Mouse (Mus musculus): ENCODE measurements around the gene Olfr119.

GRCm38 (mm10) chr17:37663682-37664081, 32.7 kb upstream of the Olfr119 start, which contains the start of gene Olfr117:
- TF ChIP-seq POLR2A (IDR thresholded peaks at IDR 0.05; ENCODE audit: insufficient read length, low read depth), result no peak
- no peak for TF ChIP-seq POLR2AphosphoS2 (IDR thresholded peaks at IDR 0.05; ENCODE audit: insufficient read length, low read depth)
- TF ChIP-seq MAX (IDR thresholded peaks at IDR 0.05; ENCODE audit: low read depth), result no peak
- no peak for TF ChIP-seq E2F4 (IDR thresholded peaks at IDR 0.05; ENCODE audit: insufficient read depth)
- no peak for TF ChIP-seq SRF (IDR thresholded peaks at IDR 0.05; ENCODE audit: control insufficient read depth, insufficient read length, low read depth)
- TF ChIP-seq CEBPB (IDR thresholded peaks at IDR 0.05; ENCODE audit: insufficient read depth, poor library complexity, severe bottlenecking), result no peak
- TF ChIP-seq TCF12 (IDR thresholded peaks at IDR 0.05; ENCODE audit: insufficient read depth, poor library complexity, severe bottlenecking), result no peak
- TF ChIP-seq USF1 (IDR thresholded peaks at IDR 0.05; ENCODE audit: low read depth), result no peak
- no peak for TF ChIP-seq MYOG (IDR thresholded peaks at IDR 0.05; ENCODE audit: control insufficient read depth in 1 of 3, insufficient read depth in 1 of 3, insufficient read length in 2 of 3, low read depth in 2 of 3)
- no peak for TF ChIP-seq TCF3 (IDR thresholded peaks at IDR 0.05; ENCODE audit: insufficient read length, low read depth)
- no peak for TF ChIP-seq REST (IDR thresholded peaks at IDR 0.05; ENCODE audit: insufficient read depth, insufficient read length)

Measured in myocyte (in vitro differentiated cells).